Comparison of ENCODE assay signal across 13 mouse cellular contexts in genomic region chr9:37140464-37141181, GRCm38 (mm10). TPM values are rescaled to one million over a fixed set of nuclear protein-coding genes. Genes with fewer than 3 reads are reported as not detected.
DNase-seq lines count a peak whose midpoint lies in the region; ATAC-seq and TF ChIP-seq lines count a peak whose summit lies in the region.
"Had no signal": no experiment of that assay in that cellular context is flagged by ENCODE, and none has a peak within 500 bp of the region (broad histone marks: within the 10 kb centered on the region; RNA-seq: fewer than 3 reads in every experiment).

No protein-coding gene starts in this region.

- DNase-seq in heart, adult 8-10 months (ENCODE audit: low spot score) = no peak
- DNase-seq in midbrain, postnatal 0 days (ENCODE audit: low spot score) = no peak
- DNase-seq in limb, embryonic 10.5 days (ENCODE audit: low spot score) = peak; percentile 35
- no peak for DNase-seq in adrenal gland, adult 2 months
- DNase-seq: adrenal gland, postnatal 36 days; cerebellum, adult 18-20 months; heart, postnatal 4 days; right cerebral cortex, adult 18-20 months had no signal

- 0 out of 2 replicates have a peak overlapping the region, but pooled peaks have one; percentile 13 for H3K4me2 ChIP-seq in heart, embryonic 12.5 days
- no peak overlapping the region for H3K4me2 ChIP-seq in midbrain, embryonic 12.5 days (replicated peaks)
- H3K4me2 ChIP-seq in midbrain, postnatal 0 days (ENCODE audit: low read depth, low read length, poor library complexity, severe bottlenecking) = no peak overlapping the region
- no peak overlapping the region for H3K4me2 ChIP-seq in stomach, embryonic 16.5 days (ENCODE audit: low read depth, low read length)

- WGBS in heart, embryonic 12.5 days = 26% methylated on average over 5 of the region's 5 CpGs
- WGBS in midbrain, embryonic 12.5 days = 28% methylated on average over 5 of the region's 5 CpGs
- WGBS in midbrain, postnatal 0 days = 49% methylated on average over 5 of the region's 5 CpGs
- WGBS in limb, embryonic 10.5 days = 33% methylated on average over 5 of the region's 5 CpGs
- WGBS in stomach, embryonic 16.5 days = 48% methylated on average over 5 of the region's 5 CpGs

- TF ChIP-seq CTCF in midbrain, postnatal 0 days (IDR thresholded peaks at IDR 0.05) = no peak

- H3K4me3 ChIP-seq in heart, embryonic 12.5 days = no peak overlapping the region
- no peak overlapping the region for H3K4me3 ChIP-seq in midbrain, embryonic 12.5 days
- no peak overlapping the region for H3K4me3 ChIP-seq in midbrain, postnatal 0 days (ENCODE audit: low read depth, low read length)
- no peak overlapping the region for H3K4me3 ChIP-seq in limb, embryonic 10.5 days
- no peak overlapping the region for H3K4me3 ChIP-seq in stomach, embryonic 16.5 days (replicated peaks; ENCODE audit: low read length)

- peak overlapping the region; percentile 77 for H3K27ac ChIP-seq in heart, embryonic 12.5 days (ENCODE audit: poor library complexity, severe bottlenecking)
- H3K27ac ChIP-seq in midbrain, embryonic 12.5 days (replicated peaks) = peak overlapping the region; percentile 35; the same call in 1 of the 2 replicates
- H3K27ac ChIP-seq in midbrain, postnatal 0 days (ENCODE audit: low read depth, low read length) = no peak overlapping the region
- peak overlapping the region; percentile 65 for H3K27ac ChIP-seq in limb, embryonic 10.5 days
- H3K27ac ChIP-seq in stomach, embryonic 16.5 days (ENCODE audit: low read length) = 0 out of 2 replicates have a peak overlapping the region, but pooled peaks have one; percentile 7

- no peaks in the 10 kb centered on the region for H3K27me3 ChIP-seq in heart, embryonic 12.5 days (replicated peaks)
- no peaks in the 10 kb centered on the region for H3K27me3 ChIP-seq in midbrain, embryonic 12.5 days
- H3K27me3 ChIP-seq in midbrain, postnatal 0 days (ENCODE audit: insufficient read depth, low read length) = no peaks in the 10 kb centered on the region
- H3K27me3 ChIP-seq in limb, embryonic 10.5 days (ENCODE audit: low read depth, poor library complexity, severe bottlenecking) = peaks cover 87% of the 10 kb centered on the region
- H3K27me3 ChIP-seq in stomach, embryonic 16.5 days (ENCODE audit: control insufficient read depth, insufficient read depth, low read length) = peaks cover 2% of the 10 kb centered on the region; the same call in 1 of the 2 replicates

- H3K4me1 ChIP-seq in heart, embryonic 12.5 days (replicated peaks) = peaks cover 50% of the 10 kb centered on the region
- H3K4me1 ChIP-seq in midbrain, embryonic 12.5 days = peaks cover 66% of the 10 kb centered on the region
- H3K4me1 ChIP-seq in midbrain, postnatal 0 days (ENCODE audit: insufficient read depth, low read length) = peaks cover 15% of the 10 kb centered on the region
- H3K4me1 ChIP-seq in limb, embryonic 10.5 days = peaks cover 89% of the 10 kb centered on the region
- peaks cover 18% of the 10 kb centered on the region for H3K4me1 ChIP-seq in stomach, embryonic 16.5 days (ENCODE audit: control insufficient read depth, insufficient read depth, low read length)

- ATAC-seq in heart, embryonic 12.5 days (ENCODE audit: insufficient number of reproducible peaks, low FRiP score) = no peak
- ATAC-seq in midbrain, embryonic 12.5 days (ENCODE audit: low FRiP score, low read depth) = no peak
- no peak for ATAC-seq in midbrain, postnatal 0 days (ENCODE audit: low FRiP score)
- no peak for ATAC-seq in stomach, embryonic 16.5 days (ENCODE audit: insufficient read depth, low FRiP score)
- no peak for ATAC-seq in cerebellum, adult (ENCODE audit: insufficient number of reproducible peaks, low FRiP score, low TSS enrichment)
- ATAC-seq: forebrain, embryonic 16.5 days had no signal

- no peaks in the 10 kb centered on the region for H3K36me3 ChIP-seq in heart, embryonic 12.5 days
- H3K36me3 ChIP-seq in midbrain, embryonic 12.5 days = no peaks in the 10 kb centered on the region
- H3K36me3 ChIP-seq in midbrain, postnatal 0 days (ENCODE audit: insufficient read depth, low read length) = no peaks in the 10 kb centered on the region
- H3K36me3 ChIP-seq in limb, embryonic 10.5 days = no peaks in the 10 kb centered on the region
- no peaks in the 10 kb centered on the region for H3K36me3 ChIP-seq in stomach, embryonic 16.5 days (ENCODE audit: control insufficient read depth, insufficient read depth, low read length)

- 0 out of 2 replicates have a peak overlapping the region, but pooled peaks have one; percentile 42 for H3K9ac ChIP-seq in heart, embryonic 12.5 days
- H3K9ac ChIP-seq in midbrain, embryonic 12.5 days (replicated peaks) = 0 out of 2 replicates have a peak overlapping the region, but pooled peaks have one; percentile 37
- H3K9ac ChIP-seq in midbrain, postnatal 0 days (replicated peaks; ENCODE audit: low read length, poor library complexity, severe bottlenecking) = no peak overlapping the region
- H3K9ac ChIP-seq in stomach, embryonic 16.5 days (ENCODE audit: low read length) = no peak overlapping the region

- H3K9me3 ChIP-seq in heart, embryonic 12.5 days (replicated peaks) = no peaks in the 10 kb centered on the region
- H3K9me3 ChIP-seq in midbrain, embryonic 12.5 days = no peaks in the 10 kb centered on the region
- H3K9me3 ChIP-seq in midbrain, postnatal 0 days (ENCODE audit: low read length) = no peaks in the 10 kb centered on the region
- H3K9me3 ChIP-seq in limb, embryonic 10.5 days (replicated peaks) = no peaks in the 10 kb centered on the region
- no peaks in the 10 kb centered on the region for H3K9me3 ChIP-seq in stomach, embryonic 16.5 days (replicated peaks; ENCODE audit: control insufficient read depth, low read length)

RNA-seq across cellular contexts. Expression of gene Pknox2, which starts 6.6 kb away (rescaled TPM):
- polyA plus RNA-seq in heart, embryonic 12.5 days (2016; fragmentation: Nextera tagmentation; extraction: Ambion mirVana) = 8.2 and 8.8 TPM in 2 replicates
- 1 to 10 TPM; 8.3 to 10.0 (median 9.8) TPM for total RNA-seq in heart, adult 8-10 months (2022)
- 32.3 and 33.7 TPM in 2 replicates for polyA plus RNA-seq in midbrain, embryonic 12.5 days (2016; fragmentation: Nextera tagmentation; extraction: Ambion mirVana)
- total RNA-seq in midbrain, postnatal 0 days (2014; rRNA removed) = 25.6 and 26.6 TPM in 2 replicates
- polyA plus RNA-seq in midbrain, postnatal 0 days (2015; fragmentation: Nextera tagmentation; extraction: Ambion mirVana) = 23.5 and 23.6 TPM in 2 replicates
- polyA plus RNA-seq in limb, embryonic 10.5 days (2016; fragmentation: Nextera tagmentation; extraction: Ambion mirVana) = 6.2 and 11.7 TPM in 2 replicates
- polyA plus RNA-seq in stomach, embryonic 16.5 days (2015; fragmentation: Nextera tagmentation; extraction: Ambion mirVana) = 10.2 and 10.5 TPM in 2 replicates
- 1 to 10 TPM; 2.9 to 3.5 TPM for total RNA-seq in adrenal gland, adult 2 months (2021)
- 1.8 and 2.1 TPM in 2 replicates for polyA plus RNA-seq in adrenal gland, adult 2 months (2012; rRNA removed)

Comparison
In these comparisons a context has a peak if more than half of its experiments do, and no peak if none do; other contexts are left out.
1. H3K9ac ChIP-seq: peak in heart, embryonic 12.5 days (single experiment) and midbrain, embryonic 12.5 days (single experiment); none in midbrain, postnatal 0 days (single experiment) and stomach, embryonic 16.5 days (single experiment).